Mouse (Mus musculus) mesoderm, embryonic 11.5 days (tissue): Measurements from ENCODE around the gene Ank2.
A peak's percentile ranks its signal among the peaks of the same experiment; 100 is the strongest.

Experiments
- DNase-seq: peaks from one replicate; pipeline ENCODE4 v3.0.0-alpha.2; 2012; ENCODE audit warnings: low read depth, low spot score

Ank2 gene

DNA sequence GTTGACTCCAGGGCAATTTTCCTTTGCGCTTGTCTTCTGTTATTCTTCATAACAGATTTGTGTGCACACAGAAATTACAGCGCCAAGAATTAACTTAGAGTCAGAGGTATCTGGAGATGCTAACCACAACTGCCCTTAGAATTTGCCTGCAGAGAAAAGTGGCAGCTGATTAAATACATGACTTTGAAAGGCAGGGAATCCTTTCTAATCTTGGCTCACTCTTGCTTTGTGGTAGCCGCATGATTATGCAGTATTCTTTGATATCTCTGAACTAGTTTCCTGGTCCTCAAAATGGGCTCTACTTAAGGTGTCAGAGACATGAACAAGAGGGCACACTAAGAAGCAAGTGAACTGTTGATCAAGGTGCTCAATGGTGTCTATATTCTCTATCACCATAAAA is 518.0 kb downstream of the Ank2 start:
- no peak for DNase-seq

DNA sequence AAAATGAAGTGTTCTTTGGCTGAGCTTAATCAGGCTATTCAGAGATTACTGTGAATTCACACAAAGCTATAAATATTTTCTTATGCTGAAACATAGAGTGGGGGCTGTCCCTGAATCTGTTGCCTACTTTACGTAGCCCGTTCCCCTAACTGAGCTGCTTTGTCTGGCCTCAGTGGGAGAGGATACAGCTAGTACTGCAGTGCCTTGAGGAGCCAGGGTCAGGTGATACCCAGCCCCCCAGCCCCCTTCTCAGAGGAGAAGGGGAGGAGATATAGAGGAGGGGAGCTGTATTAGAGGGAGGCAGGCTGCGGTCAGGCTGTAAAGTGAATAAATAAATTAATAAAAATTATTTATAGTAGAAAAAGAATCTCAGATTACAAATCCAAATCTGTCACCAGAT is 519.5 kb downstream of the Ank2 start:
- DNase-seq = no peak

DNA sequence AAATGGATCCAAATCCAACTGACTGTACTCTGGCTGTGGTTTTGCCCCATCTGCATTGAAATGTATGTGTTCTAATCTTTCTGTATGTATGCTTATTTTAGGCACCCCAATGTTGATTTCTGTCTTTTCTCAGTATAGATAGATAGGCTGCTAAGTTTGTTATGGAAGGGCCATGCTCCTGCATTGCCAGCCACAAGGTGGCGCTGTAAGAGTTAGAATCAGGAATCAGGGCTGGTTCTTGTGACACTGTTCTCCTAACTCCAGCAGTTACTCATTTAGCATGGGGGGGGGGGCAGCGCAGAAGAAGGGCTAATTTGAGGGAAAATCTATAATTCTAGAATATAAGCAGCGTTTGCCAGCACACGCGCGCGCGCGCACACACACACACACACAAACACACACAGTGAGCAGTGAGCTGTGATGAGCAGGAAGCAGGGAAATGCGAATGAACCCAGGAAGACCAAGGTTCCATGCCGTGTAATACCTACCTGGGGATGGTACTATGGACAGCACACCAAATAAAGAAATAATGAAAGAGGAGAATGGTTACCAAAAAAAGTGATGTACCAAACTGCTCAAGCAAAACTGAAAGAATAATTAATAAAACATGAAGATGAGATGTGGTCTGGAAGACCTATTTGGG is 520.3 kb downstream of the Ank2 start:
- peak; percentile 75 for DNase-seq

- no peak for DNase-seq
Measured at GRCm38 (mm10) chr3:126977399-126977798, 521.8 kb downstream of the Ank2 start.

- DNase-seq = no peak
Measured at GRCm38 (mm10) chr3:126976793-126977192, 522.4 kb downstream of the Ank2 start.

- no peak for DNase-seq
Measured at GRCm38 (mm10) chr3:126975409-126975808, 523.7 kb downstream of the Ank2 start.

DNA sequence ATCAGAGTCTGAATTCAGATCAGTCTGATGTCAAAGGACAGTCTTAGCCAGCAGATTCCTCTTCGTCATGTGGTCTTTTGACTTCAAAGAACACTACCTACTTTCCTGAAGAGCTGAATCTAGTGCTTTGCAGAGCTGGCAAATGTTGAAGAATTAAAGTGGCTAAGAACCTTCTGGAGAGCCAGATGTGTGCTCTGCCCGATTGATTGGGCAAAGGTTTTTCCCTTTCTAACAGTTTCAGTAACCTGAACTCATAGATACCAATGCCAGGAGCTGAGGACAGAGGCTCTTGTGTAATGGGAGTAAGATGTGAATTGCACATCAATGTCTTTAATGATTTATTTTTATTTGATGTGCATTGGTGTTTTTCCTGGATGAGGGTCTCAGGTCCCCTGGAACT is 525.6 kb downstream of the Ank2 start:
- DNase-seq = no peak

GRCm38 (mm10) chr3:126971531-126971930 is 527.6 kb downstream of the Ank2 start:
- DNase-seq = no peak

GRCm38 (mm10) chr3:126968721-126969120 is 530.4 kb downstream of the Ank2 start:
- no peak for DNase-seq

DNA sequence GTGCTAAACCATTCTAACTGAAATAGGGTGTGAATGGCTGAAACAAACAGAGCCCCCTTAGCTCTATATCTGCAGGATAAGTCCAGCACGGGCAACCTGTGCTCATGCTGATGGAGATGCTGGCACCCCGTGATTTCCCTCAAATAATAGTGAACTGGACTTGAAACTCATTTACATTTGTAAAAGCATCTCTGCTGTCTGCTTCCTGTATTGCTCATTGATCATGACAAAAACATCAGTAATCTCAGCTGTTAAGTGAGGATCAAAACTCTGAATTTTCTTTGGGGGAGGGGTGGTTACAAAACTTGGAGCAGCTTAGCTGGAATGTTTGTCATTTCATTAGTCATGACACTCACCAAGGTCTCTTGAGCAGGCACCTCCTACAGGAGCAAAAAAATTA is 533.4 kb downstream of the Ank2 start:
- DNase-seq = no peak

GRCm38 (mm10) chr3:126962326-126962725 is 536.8 kb downstream of the Ank2 start:
- DNase-seq = no peak

GRCm38 (mm10) chr3:126952698-126953097 is 546.5 kb downstream of the Ank2 start:
- DNase-seq = no peak

DNA sequence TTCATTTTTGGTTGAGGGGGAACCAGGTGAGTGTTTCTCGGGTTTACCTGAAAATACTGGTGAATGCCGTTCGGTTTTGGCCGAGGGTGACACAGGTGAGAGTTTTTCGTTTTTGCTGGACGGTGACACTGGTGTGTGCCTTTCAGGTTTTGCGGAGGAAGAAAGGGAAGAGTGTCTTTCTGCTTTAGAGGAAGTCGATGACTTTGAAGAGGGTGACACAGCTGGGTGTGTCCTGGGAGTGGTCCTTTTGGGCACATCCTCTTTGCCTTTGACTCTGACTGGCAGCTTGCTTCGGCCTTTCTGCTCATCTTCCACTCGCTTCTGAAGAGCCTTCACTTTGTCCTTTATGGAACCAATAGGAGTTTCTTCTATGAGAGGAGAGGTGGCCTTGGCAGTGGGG is 552.6 kb downstream of the Ank2 start:
- no peak for DNase-seq

- no peak for DNase-seq
Measured at GRCm38 (mm10) chr3:126944838-126945237, 554.3 kb downstream of the Ank2 start.

DNA sequence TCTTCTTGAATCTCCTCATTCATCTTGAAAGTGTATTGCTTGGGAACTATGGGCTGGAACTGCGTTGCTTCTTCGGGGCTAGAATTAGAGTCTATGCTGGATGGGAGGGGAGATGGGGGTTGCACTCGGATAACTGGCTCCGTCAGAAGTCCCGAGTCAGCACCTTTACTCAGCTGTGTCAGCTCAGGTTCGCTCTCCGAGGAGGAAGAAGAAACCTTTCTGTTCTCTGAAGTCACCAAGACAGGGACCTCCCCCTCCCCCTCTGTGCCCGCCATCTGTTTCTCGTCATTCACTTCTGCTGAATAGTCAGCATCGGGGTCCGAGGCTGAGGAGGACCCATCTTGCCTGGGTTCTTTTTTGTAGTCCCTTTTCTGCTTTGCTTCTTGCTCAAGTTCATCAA is 555.1 kb downstream of the Ank2 start:
- no peak for DNase-seq

- DNase-seq = no peak
Measured at GRCm38 (mm10) chr3:126940452-126940851, 558.7 kb downstream of the Ank2 start.

GRCm38 (mm10) chr3:126931884-126932506 is 567.2 kb downstream of the Ank2 start:
- DNase-seq = peak; percentile 35

DNA sequence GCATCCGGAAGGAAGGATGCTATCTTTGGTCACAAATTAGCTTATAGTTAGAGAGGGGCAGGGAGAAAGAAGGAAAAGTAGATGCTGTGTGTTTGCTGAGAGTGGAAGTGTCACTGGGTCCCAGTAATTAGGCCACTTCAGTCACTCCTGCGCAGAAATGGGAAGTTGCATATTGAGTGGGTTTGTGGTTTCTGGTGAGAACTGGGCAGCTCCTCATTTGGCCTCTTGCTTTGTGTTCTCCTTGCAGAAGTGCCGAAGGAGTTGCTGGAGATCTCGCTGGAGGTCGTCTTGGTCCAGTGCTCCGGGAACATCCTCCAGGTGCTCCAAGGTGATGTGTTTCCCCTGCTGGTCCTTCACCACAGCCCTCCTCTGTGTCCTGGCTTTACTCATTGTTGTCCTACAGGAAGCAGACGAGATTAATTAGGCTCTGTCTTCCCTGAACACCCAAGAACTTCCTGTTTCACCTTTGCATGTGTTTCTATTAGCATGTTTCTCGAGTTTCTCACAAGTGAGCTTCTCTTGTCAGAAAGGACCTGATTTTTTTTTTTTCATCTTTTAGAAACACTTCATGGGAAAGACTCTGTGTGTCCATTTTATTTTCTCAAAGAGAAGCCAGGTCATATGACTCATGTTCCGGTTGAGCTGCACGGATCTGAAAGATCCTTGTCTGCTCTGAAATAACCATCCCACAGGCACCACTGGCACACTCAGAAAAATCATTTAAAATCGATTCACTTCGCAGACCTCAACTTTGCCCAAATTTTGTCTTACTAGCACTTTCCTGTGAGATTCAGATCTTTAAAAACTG is 575.4 kb downstream of the Ank2 start:
- no peak for DNase-seq

DNA sequence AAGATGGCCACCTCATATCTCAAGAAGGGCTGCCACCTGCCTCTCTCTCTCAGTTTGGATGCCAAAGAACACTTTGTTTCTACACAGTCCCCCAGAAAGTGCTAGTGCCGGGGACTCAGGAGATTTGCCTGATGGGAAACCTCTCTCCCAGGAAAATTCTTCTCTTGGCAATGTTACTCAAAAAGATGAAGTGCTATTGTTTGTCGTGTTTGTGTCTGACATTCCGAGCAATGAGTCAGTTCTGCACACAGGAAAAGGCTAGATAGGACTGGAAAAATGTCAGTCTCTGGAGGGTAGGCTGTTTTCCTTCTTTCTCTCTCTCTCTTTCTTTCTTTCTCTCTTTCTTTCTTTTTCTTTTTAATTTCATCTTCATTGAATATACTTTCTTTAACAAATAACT is 577.2 kb downstream of the Ank2 start:
- no peak for DNase-seq

- DNase-seq = no peak
Measured at GRCm38 (mm10) chr3:126920296-126920695, 578.9 kb downstream of the Ank2 start.

DNA sequence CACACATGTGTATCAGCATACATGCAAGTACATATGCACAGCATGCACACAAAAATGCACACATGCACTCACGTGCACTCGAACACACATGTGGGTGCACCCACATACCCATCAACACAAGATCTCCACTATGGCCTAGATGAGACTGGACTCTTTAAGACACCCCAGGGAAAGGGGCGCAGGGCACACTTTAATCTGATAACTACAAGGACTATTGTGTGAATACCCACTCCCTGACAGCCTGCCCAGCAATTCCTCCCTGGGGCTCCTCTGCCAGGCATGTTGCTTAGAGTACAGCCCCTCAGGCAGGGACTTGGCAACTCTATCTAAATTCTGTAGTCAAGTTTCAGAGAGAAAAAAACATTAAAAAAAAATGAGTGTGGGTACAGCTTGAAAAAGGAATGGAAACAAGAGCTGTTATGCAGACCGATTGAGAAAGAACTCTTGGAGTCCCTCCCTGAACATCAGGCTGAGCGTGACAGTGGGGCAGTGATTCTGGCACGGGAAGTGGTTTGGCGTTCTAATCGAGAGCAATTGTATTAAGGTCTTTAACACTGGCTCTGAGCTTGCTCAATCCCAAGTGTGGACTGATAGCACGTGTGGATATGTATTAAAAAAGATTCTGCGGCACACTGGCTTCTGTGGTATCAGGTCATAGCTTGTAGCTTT is 580.2 kb downstream of the Ank2 start:
- no peak for DNase-seq

GRCm38 (mm10) chr3:126916381-126916780 is 582.8 kb downstream of the Ank2 start:
- DNase-seq = no peak
